Mouse (Mus musculus) lung, adult 2 months (tissue): ENCODE results near the gene Cebpb.

Experiments
- CTCF ChIP-seq: fragments of 200-500 bp; IDR thresholded peaks from 2 replicates; pipeline ENCODE4 v1.5.1; 2011; ENCODE audit warnings: mild to moderate bottlenecking, low read length, control low read depth; ENCODE audit not compliant: insufficient read depth
- POLR2A ChIP-seq: fragments of 200-500 bp; IDR thresholded peaks from 2 replicates; pipeline ENCODE4 v1.6.1; 2011; ENCODE audit warnings: low read depth, mild to moderate bottlenecking, control low read depth, low read length, borderline replicate concordance; ENCODE audit errors: extremely low read depth

- TF ChIP-seq CTCF (no peak), POLR2A (no peak)
Measured at GRCm38 (mm10) chr2:167651622-167652021, 37.1 kb upstream of the Cebpb start.
